Mouse (Mus musculus) midbrain, embryonic 11.5 days (tissue): ENCODE measurements at regions not wholly inside any gene's neighbourhood (a gene's known extent, or its start where the extent isn't known, plus 50 kb on each side); places are given as distances from the start of the nearest gene placed in this dataset.

Source experiments
- ATAC-seq: fragments of 200-750 bp; cut with Nextera tagmentation; 2 replicates; pipeline ENCODE4 v1.8.0; 2017; ENCODE audit warnings: moderate TSS enrichment, moderate library complexity; ENCODE audit not compliant: low FRiP score
- DNase-seq: peaks from one replicate; pipeline ENCODE4 v3.0.0; 2015; ENCODE audit warnings: low spot score; ENCODE audit errors: missing footprints
- H3K27ac ChIP-seq: fragments of 300-500 bp; sonication (generic); 2 replicates; pipeline ENCODE4 v1.5.1; 2014; ENCODE audit warnings: low read depth, low read length
- H3K27me3 ChIP-seq: fragments of 300-500 bp; sonication (generic); 2 replicates; pipeline ENCODE4 v1.6.1; 2014; ENCODE audit warnings: mild to moderate bottlenecking, low read length, moderate library complexity, mixed read lengths; ENCODE audit not compliant: control insufficient read depth, insufficient read depth
- H3K36me3 ChIP-seq: fragments of 300-500 bp; sonication (generic); 2 replicates; pipeline ENCODE4 v1.6.1; 2014; ENCODE audit warnings: mild to moderate bottlenecking, low read length, moderate library complexity, mixed read lengths; ENCODE audit not compliant: control insufficient read depth, insufficient read depth
- H3K4me1 ChIP-seq: fragments of 300-500 bp; sonication (generic); 2 replicates; pipeline ENCODE4 v1.6.1; 2014; ENCODE audit warnings: low read length; ENCODE audit not compliant: control insufficient read depth, insufficient read depth
- H3K4me2 ChIP-seq: fragments of 300-500 bp; sonication (generic); 2 replicates; pipeline ENCODE4 v1.6.1; 2014; ENCODE audit warnings: mild to moderate bottlenecking, moderate library complexity
- H3K4me3 ChIP-seq: fragments of 300-500 bp; sonication (generic); 2 replicates; pipeline ENCODE4 v1.5.1; 2014; ENCODE audit warnings: low read depth, low read length
- H3K9ac ChIP-seq: fragments of 300-500 bp; sonication (generic); 2 replicates; pipeline ENCODE4 v1.6.1; 2014; ENCODE audit warnings: low read length
- H3K9me3 ChIP-seq: fragments of 300-500 bp; sonication (generic); 2 replicates; pipeline ENCODE4 v1.6.1; 2016; ENCODE audit warnings: low read length; ENCODE audit not compliant: control insufficient read depth
- whole genome bisulfite sequencing: fragments of 180-500 bp; shearing (Covaris S2); extraction: QIAGEN DNeasy Blood & Tissue Kit; methylation state at CpG from one replicate; pipeline ENCODE4 v1.1.7; 2014; 5-methylcytosine and 5-hydroxymethylcytosine counted together

- Histone ChIP-seq H3K9ac (no peak overlapping the region), H3K4me1 (no peaks in the 10 kb centered on the region), H3K36me3 (no peaks in the 10 kb centered on the region), H3K9me3 (no peaks in the 10 kb centered on the region), H3K27ac (no peak overlapping the region), H3K4me3 (no peak overlapping the region), H3K27me3 (no peaks in the 10 kb centered on the region), H3K4me2 (no peak overlapping the region)
- WGBS = 71% methylated on average over 1 of the region's 1 CpGs
- ATAC-seq (no peak), DNase-seq (no peak)
Measured at GRCm38 (mm10) chr16:47875258-47875657, 408.3 kb upstream of the Dppa4 start.

GRCm38 (mm10) chr16:47883476-47883875 lies 400.1 kb upstream of the Dppa4 start:
- no peak overlapping the region for H3K4me2 ChIP-seq
- H3K9ac ChIP-seq = no peak overlapping the region
- H3K4me1 ChIP-seq = 0 out of 2 replicates have a peak, but pooled peaks cover 2% of the 10 kb centered on the region
- ATAC-seq (no peak), DNase-seq (no peak)
- no peaks in the 10 kb centered on the region for H3K36me3 ChIP-seq
- H3K4me3 ChIP-seq = no peak overlapping the region
- no peaks in the 10 kb centered on the region for H3K27me3 ChIP-seq
- no peak overlapping the region for H3K27ac ChIP-seq
- H3K9me3 ChIP-seq = no peaks in the 10 kb centered on the region
- WGBS = 92% methylated on average over 1 of the region's 1 CpGs

GRCm38 (mm10) chr16:47887019-47887418 lies 396.5 kb upstream of the Dppa4 start:
- H3K4me2 ChIP-seq = no peak overlapping the region
- no peaks in the 10 kb centered on the region for H3K9me3 ChIP-seq
- no peaks in the 10 kb centered on the region for H3K27me3 ChIP-seq
- no peak for ATAC-seq
- no peaks in the 10 kb centered on the region for H3K4me1 ChIP-seq
- H3K4me3 ChIP-seq = no peak overlapping the region
- H3K36me3 ChIP-seq = no peaks in the 10 kb centered on the region
- WGBS = 90% methylated on average over 4 of the region's 4 CpGs
- no peak overlapping the region for H3K9ac ChIP-seq
- H3K27ac ChIP-seq = no peak overlapping the region
- DNase-seq = no peak

GRCm38 (mm10) chr16:47900785-47901184 lies 382.7 kb upstream of the Dppa4 start:
- Histone ChIP-seq H3K27me3 (no peaks in the 10 kb centered on the region), H3K4me1 (no peaks in the 10 kb centered on the region), H3K27ac (no peak overlapping the region), H3K9ac (no peak overlapping the region), H3K36me3 (no peaks in the 10 kb centered on the region), H3K9me3 (no peaks in the 10 kb centered on the region), H3K4me3 (no peak overlapping the region), H3K4me2 (no peak overlapping the region)
- ATAC-seq = no peak
- DNase-seq = peak; percentile 47
- WGBS = 86% methylated on average over 3 of the region's 3 CpGs

- 90% methylated on average over 2 of the region's 2 CpGs for WGBS
- Histone ChIP-seq H3K27ac (no peak overlapping the region), H3K4me3 (no peak overlapping the region), H3K9me3 (no peaks in the 10 kb centered on the region), H3K27me3 (no peaks in the 10 kb centered on the region), H3K4me2 (no peak overlapping the region), H3K36me3 (no peaks in the 10 kb centered on the region), H3K9ac (no peak overlapping the region), H3K4me1 (no peaks in the 10 kb centered on the region)
- DNase-seq = no peak
- no peak for ATAC-seq
Measured at GRCm38 (mm10) chr16:47938000-47938399, 345.5 kb upstream of the Dppa4 start.
